Mouse (Mus musculus) testis, adult 2 months (tissue): Measurements from ENCODE around the gene Nol4l.

Source experiments
- CTCF ChIP-seq: fragments of 200-500 bp; IDR thresholded peaks from 2 replicates; pipeline ENCODE4 v1.5.1; 2012; ENCODE audit warnings: low read depth, mild to moderate bottlenecking, inconsistent platforms, low read length, moderate library complexity; ENCODE audit not compliant: control insufficient read depth, insufficient read depth, insufficient replicate concordance
- POLR2A ChIP-seq: fragments of 200-500 bp; IDR thresholded peaks from 2 replicates; pipeline ENCODE4 v1.6.1; 2012; ENCODE audit warnings: low read depth, mild to moderate bottlenecking, inconsistent platforms, low read length, moderate library complexity; ENCODE audit not compliant: control insufficient read depth

GRCm38 (mm10) chr2:153414607-153415006 lies 115.2 kb downstream of the Nol4l start:
- no peak for TF ChIP-seq CTCF
- no peak for TF ChIP-seq POLR2A
